Mouse (Mus musculus): ENCODE measurements around the gene Rfx8. TPM values are rescaled to one million over a fixed set of nuclear protein-coding genes. Genes with fewer than 3 reads are reported as not detected.

Gene Rfx8
- polyA plus RNA-seq, 1 experiment from 2014 or later = 0.20 TPM

GRCm38 (mm10) chr1:39702216-39703046, 18.4 kb downstream of the Rfx8 start:
- 26% methylated on average over 18 of the region's 18 CpGs for WGBS
- no peaks in the 10 kb centered on the region for H3K27me3 ChIP-seq (replicated peaks; ENCODE audit: control insufficient read depth, insufficient read depth, low read length)
- no peak overlapping the region for H3K27ac ChIP-seq (ENCODE audit: low read length)
- no peaks in the 10 kb centered on the region for H3K9me3 ChIP-seq (ENCODE audit: control insufficient read depth, low read length)
- no peak overlapping the region for H3K4me3 ChIP-seq (replicated peaks; ENCODE audit: low read length)
- ATAC-seq = no peak
- H3K4me1 ChIP-seq (replicated peaks; ENCODE audit: control insufficient read depth, insufficient read depth, low read length) = peaks cover 17% of the 10 kb centered on the region
- no peaks in the 10 kb centered on the region for H3K36me3 ChIP-seq (ENCODE audit: control insufficient read depth, insufficient read depth)
- H3K9ac ChIP-seq (replicated peaks; ENCODE audit: low read depth, low read length) = no peak overlapping the region
- H3K4me2 ChIP-seq (ENCODE audit: low read length) = no peak overlapping the region

GRCm38 (mm10) chr1:39701274-39701602, 19.6 kb downstream of the Rfx8 start:
- 0 out of 2 replicates have a peak overlapping the region, but pooled peaks have one; percentile 21 for H3K27ac ChIP-seq (ENCODE audit: low read length)

GRCm38 (mm10) chr1:39700599-39701273, 20.1 kb downstream of the Rfx8 start:
- WGBS = 11% methylated on average over 7 of the region's 7 CpGs
- no peaks in the 10 kb centered on the region for H3K9me3 ChIP-seq (ENCODE audit: control insufficient read depth, low read length)
- no peak overlapping the region for H3K4me3 ChIP-seq (replicated peaks; ENCODE audit: low read length)
- peak overlapping the region; percentile 20; the same call in 1 of the 2 replicates for H3K9ac ChIP-seq (replicated peaks; ENCODE audit: low read depth, low read length)
- H3K36me3 ChIP-seq (ENCODE audit: control insufficient read depth, insufficient read depth) = no peaks in the 10 kb centered on the region
- no peak overlapping the region for H3K27ac ChIP-seq (ENCODE audit: low read length)
- H3K4me2 ChIP-seq (ENCODE audit: low read length) = no peak overlapping the region
- no peaks in the 10 kb centered on the region for H3K27me3 ChIP-seq (replicated peaks; ENCODE audit: control insufficient read depth, insufficient read depth, low read length)
- no peak for ATAC-seq
- peaks cover 17% of the 10 kb centered on the region for H3K4me1 ChIP-seq (replicated peaks; ENCODE audit: control insufficient read depth, insufficient read depth, low read length)

More at GRCm38 (mm10) chr1:39701274-39701602, 19.6 kb downstream of the Rfx8 start:
- H3K4me3 ChIP-seq (replicated peaks; ENCODE audit: low read length) = no peak overlapping the region
- H3K9me3 ChIP-seq (ENCODE audit: control insufficient read depth, low read length) = no peaks in the 10 kb centered on the region
- peak; percentile 83 for ATAC-seq
- H3K9ac ChIP-seq (replicated peaks; ENCODE audit: low read depth, low read length) = peak overlapping the region; percentile 20; the same call in 1 of the 2 replicates
- no peak overlapping the region for H3K4me2 ChIP-seq (ENCODE audit: low read length)
- H3K27me3 ChIP-seq (replicated peaks; ENCODE audit: control insufficient read depth, insufficient read depth, low read length) = no peaks in the 10 kb centered on the region
- H3K36me3 ChIP-seq (ENCODE audit: control insufficient read depth, insufficient read depth) = no peaks in the 10 kb centered on the region
- H3K4me1 ChIP-seq (replicated peaks; ENCODE audit: control insufficient read depth, insufficient read depth, low read length) = peaks cover 17% of the 10 kb centered on the region
- WGBS = 1% methylated on average over 9 of the region's 9 CpGs

GRCm38 (mm10) chr1:39698456-39698855, 22.3 kb downstream of the Rfx8 start:
- Histone ChIP-seq H3K4me3 (replicated peaks; ENCODE audit: low read length) (no peak overlapping the region), H3K4me1 (replicated peaks; ENCODE audit: control insufficient read depth, insufficient read depth, low read length) (peaks cover 17% of the 10 kb centered on the region), H3K27ac (ENCODE audit: low read length) (no peak overlapping the region), H3K9ac (replicated peaks; ENCODE audit: low read depth, low read length) (no peak overlapping the region), H3K36me3 (ENCODE audit: control insufficient read depth, insufficient read depth) (no peaks in the 10 kb centered on the region), H3K9me3 (ENCODE audit: control insufficient read depth, low read length) (no peaks in the 10 kb centered on the region), H3K4me2 (ENCODE audit: low read length) (no peak overlapping the region), H3K27me3 (replicated peaks; ENCODE audit: control insufficient read depth, insufficient read depth, low read length) (no peaks in the 10 kb centered on the region)
- ATAC-seq = no peak
- WGBS = 12% methylated on average over 6 of the region's 6 CpGs

GRCm38 (mm10) chr1:39695198-39695597, 25.6 kb downstream of the Rfx8 start:
- WGBS = 29% methylated on average over 4 of the region's 4 CpGs
- H3K4me3 ChIP-seq (replicated peaks; ENCODE audit: low read length) = no peak overlapping the region
- no peak overlapping the region for H3K4me2 ChIP-seq (ENCODE audit: low read length)
- no peaks in the 10 kb centered on the region for H3K36me3 ChIP-seq (ENCODE audit: control insufficient read depth, insufficient read depth)
- ATAC-seq = no peak
- H3K4me1 ChIP-seq (replicated peaks; ENCODE audit: control insufficient read depth, insufficient read depth, low read length) = no peaks in the 10 kb centered on the region
- H3K27ac ChIP-seq (ENCODE audit: low read length) = no peak overlapping the region
- H3K9ac ChIP-seq (replicated peaks; ENCODE audit: low read depth, low read length) = no peak overlapping the region
- no peaks in the 10 kb centered on the region for H3K9me3 ChIP-seq (ENCODE audit: control insufficient read depth, low read length)
- no peaks in the 10 kb centered on the region for H3K27me3 ChIP-seq (replicated peaks; ENCODE audit: control insufficient read depth, insufficient read depth, low read length)

- H3K4me1 ChIP-seq (replicated peaks; ENCODE audit: control insufficient read depth, insufficient read depth, low read length) = no peaks in the 10 kb centered on the region
- H3K9ac ChIP-seq (replicated peaks; ENCODE audit: low read depth, low read length) = no peak overlapping the region
- no peak overlapping the region for H3K4me2 ChIP-seq (ENCODE audit: low read length)
- no peaks in the 10 kb centered on the region for H3K9me3 ChIP-seq (ENCODE audit: control insufficient read depth, low read length)
- 32% methylated on average over 7 of the region's 7 CpGs for WGBS
- no peaks in the 10 kb centered on the region for H3K36me3 ChIP-seq (ENCODE audit: control insufficient read depth, insufficient read depth)
- no peaks in the 10 kb centered on the region for H3K27me3 ChIP-seq (replicated peaks; ENCODE audit: control insufficient read depth, insufficient read depth, low read length)
- H3K27ac ChIP-seq (ENCODE audit: low read length) = no peak overlapping the region
- no peak for ATAC-seq
- H3K4me3 ChIP-seq (replicated peaks; ENCODE audit: low read length) = no peak overlapping the region
These were observed 26.0 kb downstream of the Rfx8 start for GRCm38 (mm10) chr1:39694756-39695155.

- Histone ChIP-seq H3K4me3 (replicated peaks; ENCODE audit: low read length) (no peak overlapping the region), H3K9ac (replicated peaks; ENCODE audit: low read depth, low read length) (no peak overlapping the region), H3K27me3 (replicated peaks; ENCODE audit: control insufficient read depth, insufficient read depth, low read length) (no peaks in the 10 kb centered on the region), H3K36me3 (ENCODE audit: control insufficient read depth, insufficient read depth) (no peaks in the 10 kb centered on the region), H3K4me1 (replicated peaks; ENCODE audit: control insufficient read depth, insufficient read depth, low read length) (no peaks in the 10 kb centered on the region), H3K9me3 (ENCODE audit: control insufficient read depth, low read length) (no peaks in the 10 kb centered on the region), H3K27ac (ENCODE audit: low read length) (no peak overlapping the region), H3K4me2 (ENCODE audit: low read length) (no peak overlapping the region)
- ATAC-seq = no peak
- WGBS = 83% methylated on average over 3 of the region's 3 CpGs
These were observed 28.8 kb downstream of the Rfx8 start for GRCm38 (mm10) chr1:39691974-39692373.

GRCm38 (mm10) chr1:39691061-39691460, 29.7 kb downstream of the Rfx8 start:
- no peak overlapping the region for H3K9ac ChIP-seq (replicated peaks; ENCODE audit: low read depth, low read length)
- H3K27ac ChIP-seq (ENCODE audit: low read length) = no peak overlapping the region
- H3K27me3 ChIP-seq (replicated peaks; ENCODE audit: control insufficient read depth, insufficient read depth, low read length) = no peaks in the 10 kb centered on the region
- no peaks in the 10 kb centered on the region for H3K9me3 ChIP-seq (ENCODE audit: control insufficient read depth, low read length)
- H3K4me3 ChIP-seq (replicated peaks; ENCODE audit: low read length) = no peak overlapping the region
- no peak for ATAC-seq
- no peaks in the 10 kb centered on the region for H3K36me3 ChIP-seq (ENCODE audit: control insufficient read depth, insufficient read depth)
- H3K4me1 ChIP-seq (replicated peaks; ENCODE audit: control insufficient read depth, insufficient read depth, low read length) = no peaks in the 10 kb centered on the region
- 53% methylated on average over 4 of the region's 4 CpGs for WGBS
- no peak overlapping the region for H3K4me2 ChIP-seq (ENCODE audit: low read length)

GRCm38 (mm10) chr1:39688573-39688972, 32.2 kb downstream of the Rfx8 start:
- Histone ChIP-seq H3K4me1 (replicated peaks; ENCODE audit: control insufficient read depth, insufficient read depth, low read length) (no peaks in the 10 kb centered on the region), H3K36me3 (ENCODE audit: control insufficient read depth, insufficient read depth) (no peaks in the 10 kb centered on the region), H3K4me3 (replicated peaks; ENCODE audit: low read length) (no peak overlapping the region), H3K9me3 (ENCODE audit: control insufficient read depth, low read length) (no peaks in the 10 kb centered on the region), H3K4me2 (ENCODE audit: low read length) (no peak overlapping the region), H3K27me3 (replicated peaks; ENCODE audit: control insufficient read depth, insufficient read depth, low read length) (no peaks in the 10 kb centered on the region), H3K9ac (replicated peaks; ENCODE audit: low read depth, low read length) (no peak overlapping the region), H3K27ac (ENCODE audit: low read length) (no peak overlapping the region)
- 85% methylated on average over 6 of the region's 6 CpGs for WGBS
- no peak for ATAC-seq

All from forebrain, embryonic 16.5 days (tissue).